Comparison of ENCODE assay signal across 11 mouse cellular contexts in genomic region chr3:38381623-38382022, GRCm38 (mm10).
DNase-seq lines count a peak whose midpoint lies in the region; TF ChIP-seq lines count a peak whose summit lies in the region.
"Had no signal": no experiment of that assay in that cellular context is flagged by ENCODE, and none has a peak within 500 bp of the region (broad histone marks: within the 10 kb centered on the region; RNA-seq: fewer than 3 reads in every experiment).

No protein-coding gene starts in this region.

- no peak for TF ChIP-seq CTCF in lung, adult 2 months (IDR thresholded peaks at IDR 0.05; ENCODE audit: insufficient read depth, low read length)

- no peak for TF ChIP-seq POLR2A in lung, adult 2 months (IDR thresholded peaks at IDR 0.05; ENCODE audit: borderline replicate concordance, extremely low read depth, low read depth, low read length)

- WGBS in lung, adult 2 months: 31% methylated on average over 5 of the region's 5 CpGs

- peak; percentile 8 to 59 for DNase-seq in adrenal gland, adult (ENCODE audit: inconsistent age in 2 of 2, low spot score in 1 of 2)
- no peak for DNase-seq in adrenal gland, adult 8-10 months
- peak; percentile 6 to 26 for DNase-seq in heart, postnatal 14 days
- no peak for DNase-seq in heart, adult 8-10 months (ENCODE audit: low spot score)
- DNase-seq in lung, adult 2 months: peak; percentile 8
- DNase-seq in lung, postnatal 25 days (ENCODE audit: low spot score): no peak
- peak; percentile 17 to 55 for DNase-seq in lung, postnatal 4 days
- DNase-seq in cerebellum, postnatal 14 days: no peak
- DNase-seq: cerebellum, adult 11 months; kidney, postnatal 25 days had no signal

- no peak overlapping the region for H3K4me3 ChIP-seq in lung, adult 2 months (replicated peaks; ENCODE audit: extremely low read depth, low read depth, low read length)
- H3K4me3 ChIP-seq: forebrain, embryonic 13.5 days had no signal

- no peaks in the 10 kb centered on the region; the same call in none of the 2 replicates for H3K4me1 ChIP-seq in lung, adult 2 months (ENCODE audit: control insufficient read depth, insufficient read depth, low read length)
- H3K4me1 ChIP-seq: forebrain, embryonic 13.5 days had no signal

- intact Hi-C loops in heart, postnatal 14 days (cut with DNase I): no loop called here

Comparison
In these comparisons a context has a peak if more than half of its experiments do, and no peak if none do; other contexts are left out.
1. DNase-seq: peak in adrenal gland, adult (2 of 2), heart, postnatal 14 days (2 of 2), lung, adult 2 months (single experiment) and lung, postnatal 4 days (2 of 2); none in adrenal gland, adult 8-10 months (single experiment), heart, adult 8-10 months (single experiment), lung, postnatal 25 days (single experiment) and cerebellum, postnatal 14 days (0 of 2).